Mouse (Mus musculus) G1E (cell line): Measurements from ENCODE around the gene Ublcp1. TPM values are rescaled to one million over a fixed set of nuclear protein-coding genes. Genes with fewer than 3 reads are reported as not detected.

Experiments
- ATAC-seq: 2 replicates; pipeline ENCODE4 v1.8.0; 2016; ENCODE audit warnings: mild to moderate bottlenecking; ENCODE audit not compliant: insufficient number of reproducible peaks, poor library complexity, low FRiP score, severe bottlenecking; ENCODE audit errors: extremely low read depth
- DNase-seq: peaks from one replicate; pipeline ENCODE4 v3.0.0; 2012; ENCODE audit warnings: low spot score
- H3K27me3 ChIP-seq: 2 replicates; pipeline ENCODE4 v1.6.1; 2012; ENCODE audit warnings: mild to moderate bottlenecking, low read length, inconsistent platforms; ENCODE audit not compliant: insufficient read depth
- H3K36me3 ChIP-seq: replicated peaks from 2 replicates; pipeline ENCODE3; 2012; ENCODE audit warnings: mild to moderate bottlenecking, inconsistent platforms
- H3K4me1 ChIP-seq: 2 replicates; pipeline ENCODE4 v1.6.1; 2012; ENCODE audit warnings: low read depth, low read length, inconsistent platforms, mixed read lengths; ENCODE audit not compliant: insufficient read depth
- H3K4me3 ChIP-seq: 2 replicates; pipeline ENCODE4 v1.5.1; 2012; ENCODE audit warnings: low read depth, mild to moderate bottlenecking, inconsistent platforms, low read length, moderate library complexity, mixed read lengths
- H3K9me3 ChIP-seq: replicated peaks from 2 replicates; pipeline ENCODE4 v1.6.1; 2012; ENCODE audit warnings: inconsistent platforms
- CTCF ChIP-seq: IDR thresholded peaks from 2 replicates; pipeline ENCODE4 v1.5.1; 2012; ENCODE audit warnings: low read depth, low read length, inconsistent platforms, mixed read lengths
- GATA1 ChIP-seq: IDR thresholded peaks from 2 replicates; pipeline ENCODE4 v1.6.1; 2012; ENCODE audit warnings: borderline replicate concordance, low read length, inconsistent platforms, mixed read lengths
- GATA2 ChIP-seq: IDR thresholded peaks from 2 replicates; pipeline ENCODE4 v1.6.1; 2012; ENCODE audit warnings: low read depth, low read length, inconsistent platforms, borderline replicate concordance
- POLR2AphosphoS5 ChIP-seq: IDR thresholded peaks from 2 replicates; pipeline ENCODE4 v1.6.1; 2012; ENCODE audit warnings: low read depth, low read length, inconsistent platforms; ENCODE audit not compliant: insufficient replicate concordance
- TAL1 ChIP-seq: conservative IDR thresholded peaks from 2 replicates; pipeline ENCODE4 v1.6.1; 2012; ENCODE audit warnings: low read depth, low read length, inconsistent platforms, mixed read lengths
- polyA plus RNA-seq: library from polyadenylated mRNA; stranded (reverse); fragments of >175 nt; gene quantifications from 2 replicates; pipeline ENCODE4 v1.2.3, GENCODE M21; 2012
- total RNA-seq, 2 experiments: library from RNA; stranded (forward) in 1 of 2; stranded (reverse) in 1 of 2; fragments of 200-1000 nt in 1 of 2; fragments of >200 nt in 1 of 2; fragmentation: Nextera tagmentation in 1 of 2; gene quantifications; 2 replicates each; pipeline ENCODE4 v1.2.3; 2014 to 2017

The Ublcp1 gene
- total and polyA plus RNA-seq, 3 experiments, result 2.8 to 53.4 (median 50.9) TPM

GRCm38 (mm10) chr11:44413371-44413770 is 56.9 kb downstream of the Ublcp1 start:
- Histone ChIP-seq H3K36me3 (no peaks in the 10 kb centered on the region), H3K9me3 (no peaks in the 10 kb centered on the region), H3K4me1 (0 out of 2 replicates have a peak, but pooled peaks cover 2% of the 10 kb centered on the region), H3K4me3 (no peak overlapping the region), H3K27me3 (peaks cover 15% of the 10 kb centered on the region)
- no peak for TF ChIP-seq GATA2
- no peak for TF ChIP-seq GATA1
- TF ChIP-seq CTCF, result no peak
- no peak for TF ChIP-seq TAL1
- TF ChIP-seq POLR2AphosphoS5, result no peak
- DNase-seq (no peak), ATAC-seq (no peak)

- Histone ChIP-seq H3K9me3 (no peaks in the 10 kb centered on the region), H3K4me1 (0 out of 2 replicates have a peak, but pooled peaks cover 2% of the 10 kb centered on the region), H3K36me3 (no peaks in the 10 kb centered on the region), H3K4me3 (no peak overlapping the region), H3K27me3 (peaks cover 15% of the 10 kb centered on the region)
- DNase-seq (no peak), ATAC-seq (no peak)
- TF ChIP-seq TAL1, result no peak
- TF ChIP-seq GATA2, result no peak
- TF ChIP-seq CTCF, result no peak
- no peak for TF ChIP-seq GATA1
- TF ChIP-seq POLR2AphosphoS5, result no peak
These were observed 58.0 kb downstream of the Ublcp1 start for GRCm38 (mm10) chr11:44412276-44412675.

GRCm38 (mm10) chr11:44410413-44410812 is 59.9 kb downstream of the Ublcp1 start:
- TF ChIP-seq TAL1 (no peak), CTCF (no peak), POLR2AphosphoS5 (no peak), GATA1 (no peak), GATA2 (no peak)
- H3K4me3 ChIP-seq, result no peak overlapping the region
- H3K4me1 ChIP-seq, result 0 out of 2 replicates have a peak, but pooled peaks cover 2% of the 10 kb centered on the region
- no peaks in the 10 kb centered on the region for H3K36me3 ChIP-seq
- ATAC-seq (no peak), DNase-seq (no peak)
- no peaks in the 10 kb centered on the region for H3K9me3 ChIP-seq
- H3K27me3 ChIP-seq, result peaks cover 11% of the 10 kb centered on the region

- TF ChIP-seq GATA2, result no peak
- TF ChIP-seq GATA1, result no peak
- no peak for TF ChIP-seq CTCF
- TF ChIP-seq TAL1, result no peak
- TF ChIP-seq POLR2AphosphoS5, result no peak
- Histone ChIP-seq H3K9me3 (no peaks in the 10 kb centered on the region), H3K36me3 (no peaks in the 10 kb centered on the region), H3K27me3 (peaks cover 13% of the 10 kb centered on the region), H3K4me3 (no peak overlapping the region), H3K4me1 (0 out of 2 replicates have a peak, but pooled peaks cover 2% of the 10 kb centered on the region)
- DNase-seq (no peak), ATAC-seq (no peak)
These were observed 61.7 kb downstream of the Ublcp1 start for GRCm38 (mm10) chr11:44408626-44409025.

GRCm38 (mm10) chr11:44406457-44406856 is 63.8 kb downstream of the Ublcp1 start:
- Histone ChIP-seq H3K27me3 (peaks cover 20% of the 10 kb centered on the region), H3K4me3 (no peak overlapping the region), H3K9me3 (no peaks in the 10 kb centered on the region), H3K36me3 (no peaks in the 10 kb centered on the region), H3K4me1 (0 out of 2 replicates have a peak, but pooled peaks cover 2% of the 10 kb centered on the region)
- TF ChIP-seq TAL1 (no peak), GATA1 (no peak), POLR2AphosphoS5 (no peak), CTCF (no peak), GATA2 (no peak)
- DNase-seq (no peak), ATAC-seq (no peak)

GRCm38 (mm10) chr11:44405961-44406360 is 64.3 kb downstream of the Ublcp1 start:
- Histone ChIP-seq H3K4me3 (no peak overlapping the region), H3K36me3 (no peaks in the 10 kb centered on the region), H3K4me1 (0 out of 2 replicates have a peak, but pooled peaks cover 2% of the 10 kb centered on the region), H3K9me3 (no peaks in the 10 kb centered on the region), H3K27me3 (peaks cover 18% of the 10 kb centered on the region)
- ATAC-seq (no peak), DNase-seq (no peak)
- TF ChIP-seq POLR2AphosphoS5 (no peak), CTCF (no peak), TAL1 (no peak), GATA1 (no peak), GATA2 (no peak)
